Mouse (Mus musculus) embryonic facial prominence, embryonic 15.5 days (tissue): Measurements from ENCODE around the gene Nup214. TPM values are rescaled to one million over a fixed set of nuclear protein-coding genes. Genes with fewer than 3 reads are reported as not detected.
"Not testable (repeated sequence)": the region's sequence is repeated elsewhere in the genome, so short reads cannot be mapped to it uniquely, and the experiment has no call there.

Experiments used
- ATAC-seq: fragments of 200-750 bp; cut with Nextera tagmentation; 2 replicates; pipeline ENCODE4 v1.8.0; 2017; ENCODE audit warnings: low read depth, moderate TSS enrichment; ENCODE audit not compliant: insufficient number of reproducible peaks, low FRiP score, low TSS enrichment
- H3K27ac ChIP-seq: fragments of 300-500 bp; sonication (generic); replicated peaks from 2 replicates; pipeline ENCODE4 v1.5.1; 2015; ENCODE audit warnings: mild to moderate bottlenecking, inconsistent platforms
- H3K27me3 ChIP-seq: fragments of 300-500 bp; sonication (generic); 2 replicates; pipeline ENCODE4 v1.6.1; 2015; ENCODE audit warnings: inconsistent platforms
- H3K36me3 ChIP-seq: fragments of 300-500 bp; sonication (generic); 2 replicates; pipeline ENCODE4 v1.6.1; 2015; ENCODE audit warnings: mild to moderate bottlenecking, inconsistent platforms
- H3K4me1 ChIP-seq: fragments of 300-500 bp; sonication (generic); 2 replicates; pipeline ENCODE4 v1.6.1; 2015; ENCODE audit warnings: inconsistent platforms
- H3K4me2 ChIP-seq: fragments of 300-500 bp; sonication (generic); replicated peaks from 2 replicates; pipeline ENCODE4 v1.6.1; 2015; ENCODE audit warnings: mild to moderate bottlenecking, inconsistent platforms
- H3K4me3 ChIP-seq: fragments of 300-500 bp; sonication (generic); replicated peaks from 2 replicates; pipeline ENCODE4 v1.5.1; 2015; ENCODE audit warnings: mild to moderate bottlenecking, inconsistent platforms
- H3K9ac ChIP-seq: fragments of 300-500 bp; sonication (generic); 2 replicates; pipeline ENCODE4 v1.6.1; 2015; ENCODE audit warnings: inconsistent platforms
- H3K9me3 ChIP-seq: fragments of 300-500 bp; sonication (generic); replicated peaks from 2 replicates; pipeline ENCODE4 v1.6.1; 2016; ENCODE audit warnings: inconsistent platforms
- WGBS: fragments of 180-500 bp; shearing (Covaris S2); methylation state at CpG from one replicate; pipeline ENCODE4 v1.1.7; 2015; 5-methylcytosine and 5-hydroxymethylcytosine counted together
- polyA plus RNA-seq: library from polyadenylated mRNA; unstranded; fragments of >200 nt; fragmentation: Nextera tagmentation; extraction: Ambion mirVana; gene quantifications from 2 replicates; pipeline ENCODE4 v1.2.1, GENCODE M21; 2015

Nup214 gene
- polyA plus RNA-seq, 1 experiment from 2014 or later, result 86.8 TPM

DNA sequence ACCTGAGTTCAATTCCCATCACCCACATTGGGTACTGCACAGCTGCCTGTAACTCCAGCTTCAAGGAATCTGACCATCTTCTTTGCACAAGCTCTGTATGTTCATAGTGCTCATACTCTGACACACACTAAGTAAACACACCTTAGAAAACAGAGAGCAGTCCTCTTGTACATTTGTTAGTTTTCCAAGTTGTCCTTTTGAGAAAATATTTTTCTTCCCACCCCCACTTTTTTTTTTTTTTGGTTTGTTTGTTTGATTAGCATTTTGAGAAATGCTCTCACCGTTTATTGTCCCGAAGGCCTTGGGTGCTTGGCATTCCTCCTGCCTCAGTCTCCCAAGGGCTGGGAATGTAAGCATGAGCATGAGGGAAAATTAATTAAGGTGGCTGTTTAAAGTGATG is 34.1 kb downstream of the Nup214 start:
- Histone ChIP-seq H3K4me1 (no peaks in the 10 kb centered on the region), H3K9ac (no peak overlapping the region), H3K4me3 (no peak overlapping the region), H3K36me3 (peaks cover 82% of the 10 kb centered on the region), H3K27ac (no peak overlapping the region), H3K27me3 (no peaks in the 10 kb centered on the region), H3K9me3 (no peaks in the 10 kb centered on the region), H3K4me2 (no peak overlapping the region)
- 89% methylated on average over 2 of the region's 2 CpGs for WGBS
- no peak for ATAC-seq

GRCm38 (mm10) chr2:32008716-32009115 is 34.5 kb downstream of the Nup214 start:
- Histone ChIP-seq H3K27me3 (no peaks in the 10 kb centered on the region), H3K9me3 (no peaks in the 10 kb centered on the region), H3K4me1 (no peaks in the 10 kb centered on the region), H3K36me3 (peaks cover 78% of the 10 kb centered on the region), H3K9ac (no peak overlapping the region), H3K4me3 (no peak overlapping the region), H3K4me2 (no peak overlapping the region), H3K27ac (no peak overlapping the region)
- ATAC-seq, result no peak
- 89% methylated on average over 11 of the region's 11 CpGs for WGBS

GRCm38 (mm10) chr2:32019704-32020103 is 45.5 kb downstream of the Nup214 start:
- H3K27me3 ChIP-seq, result no peaks in the 10 kb centered on the region
- H3K9me3 ChIP-seq, result no peaks in the 10 kb centered on the region
- no peak overlapping the region for H3K27ac ChIP-seq
- no peak overlapping the region for H3K4me2 ChIP-seq
- WGBS, result 79% methylated on average over 4 of the region's 4 CpGs
- no peaks in the 10 kb centered on the region for H3K4me1 ChIP-seq
- no peak for ATAC-seq
- H3K36me3 ChIP-seq, result peaks cover 92% of the 10 kb centered on the region
- no peak overlapping the region for H3K9ac ChIP-seq
- H3K4me3 ChIP-seq, result no peak overlapping the region

- Histone ChIP-seq H3K36me3 (peaks cover 92% of the 10 kb centered on the region), H3K4me1 (no peaks in the 10 kb centered on the region), H3K9ac (no peak overlapping the region), H3K4me2 (no peak overlapping the region), H3K4me3 (no peak overlapping the region), H3K27ac (no peak overlapping the region), H3K27me3 (no peaks in the 10 kb centered on the region), H3K9me3 (no peaks in the 10 kb centered on the region)
- no peak for ATAC-seq
- WGBS, result 91% methylated on average over 5 of the region's 5 CpGs
Measured at GRCm38 (mm10) chr2:32020229-32020628, 46.0 kb downstream of the Nup214 start.

DNA sequence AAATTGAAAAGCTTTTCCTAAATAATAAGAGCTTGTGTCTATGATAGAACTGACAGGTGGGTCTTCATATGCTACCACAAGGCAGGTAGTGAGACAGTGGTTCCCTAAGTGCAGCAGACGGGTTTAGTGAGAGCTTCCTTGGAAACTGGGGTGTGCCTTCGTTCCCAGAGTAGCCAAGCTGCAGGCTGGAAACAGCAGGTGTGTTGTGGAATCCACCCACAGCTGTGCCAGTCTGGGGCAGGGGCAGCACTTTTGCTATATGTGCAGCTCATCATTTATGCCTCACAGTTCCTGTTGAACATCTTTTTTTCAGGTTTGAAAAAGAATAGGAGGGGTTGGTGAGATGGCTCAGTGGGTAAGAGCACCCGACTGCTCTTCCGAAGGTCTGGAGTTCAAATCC is 50.1 kb downstream of the Nup214 start:
- Histone ChIP-seq H3K9ac (no peak overlapping the region), H3K4me2 (no peak overlapping the region), H3K27ac (no peak overlapping the region), H3K4me3 (no peak overlapping the region), H3K4me1 (no peaks in the 10 kb centered on the region), H3K27me3 (no peaks in the 10 kb centered on the region), H3K9me3 (no peaks in the 10 kb centered on the region), H3K36me3 (peaks cover 88% of the 10 kb centered on the region)
- no peak for ATAC-seq
- WGBS, result 90% methylated on average over 4 of the region's 4 CpGs

DNA sequence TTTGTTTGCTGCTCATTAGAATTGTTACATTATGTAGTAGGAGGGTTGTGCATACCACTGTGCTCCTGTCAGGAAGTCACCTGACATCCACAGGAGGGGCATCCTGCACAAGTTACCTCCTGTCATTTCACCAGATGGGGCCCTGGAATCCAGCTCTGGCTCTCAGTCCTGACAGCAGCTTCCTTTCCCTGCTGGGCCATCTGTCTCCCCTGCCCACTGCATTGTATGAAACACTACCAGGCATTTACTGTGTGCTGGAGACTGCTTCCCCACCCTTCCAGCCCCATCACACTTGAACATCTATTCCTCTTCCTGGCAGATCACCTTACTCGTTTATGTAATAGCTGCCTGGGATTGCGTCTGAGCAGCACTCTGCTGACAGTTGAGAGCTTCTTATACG is 55.4 kb downstream of the Nup214 start:
- peaks cover 91% of the 10 kb centered on the region for H3K36me3 ChIP-seq
- WGBS, result 74% methylated on average over 3 of the region's 3 CpGs

GRCm38 (mm10) chr2:32033436-32033835 is 59.2 kb downstream of the Nup214 start:
- peaks cover 83% of the 10 kb centered on the region for H3K36me3 ChIP-seq

More for the DNA sequence above, 55.4 kb downstream of the Nup214 start:
- ATAC-seq, result no peak
- H3K4me1 ChIP-seq, result no peaks in the 10 kb centered on the region
- no peak overlapping the region for H3K9ac ChIP-seq
- H3K4me3 ChIP-seq, result no peak overlapping the region
- no peak overlapping the region for H3K4me2 ChIP-seq
- H3K27me3 ChIP-seq, result no peaks in the 10 kb centered on the region
- H3K9me3 ChIP-seq, result no peaks in the 10 kb centered on the region
- no peak overlapping the region for H3K27ac ChIP-seq

GRCm38 (mm10) chr2:32034206-32034605 is 60.0 kb downstream of the Nup214 start:
- 90% methylated on average over 6 of the region's 6 CpGs for WGBS
- ATAC-seq, result no peak
- Histone ChIP-seq H3K4me1 (no peaks in the 10 kb centered on the region), H3K4me3 (no peak overlapping the region), H3K27me3 (no peaks in the 10 kb centered on the region), H3K36me3 (peaks cover 84% of the 10 kb centered on the region), H3K9me3 (no peaks in the 10 kb centered on the region), H3K27ac (no peak overlapping the region), H3K9ac (no peak overlapping the region), H3K4me2 (no peak overlapping the region)

More at GRCm38 (mm10) chr2:32033436-32033835, 59.2 kb downstream of the Nup214 start:
- no peaks in the 10 kb centered on the region for H3K27me3 ChIP-seq
- no peak for ATAC-seq
- H3K4me2 ChIP-seq, result no peak overlapping the region
- H3K4me3 ChIP-seq, result no peak overlapping the region
- no peak overlapping the region for H3K27ac ChIP-seq
- H3K4me1 ChIP-seq, result no peaks in the 10 kb centered on the region
- H3K9ac ChIP-seq, result no peak overlapping the region
- no peaks in the 10 kb centered on the region for H3K9me3 ChIP-seq
- WGBS, result 84% methylated on average over 6 of the region's 6 CpGs

GRCm38 (mm10) chr2:32037279-32037858 is 63.1 kb downstream of the Nup214 start:
- Histone ChIP-seq H3K9ac (no peak overlapping the region), H3K4me3 (no peak overlapping the region), H3K36me3 (peaks cover 84% of the 10 kb centered on the region), H3K4me2 (no peak overlapping the region), H3K27me3 (no peaks in the 10 kb centered on the region), H3K9me3 (no peaks in the 10 kb centered on the region), H3K27ac (no peak overlapping the region), H3K4me1 (no peaks in the 10 kb centered on the region)
- WGBS, result 72% methylated on average over 6 of the region's 6 CpGs
- no peak for ATAC-seq

- H3K36me3 ChIP-seq, result peaks cover 82% of the 10 kb centered on the region
- WGBS, result 85% methylated on average over 8 of the region's 8 CpGs
- H3K4me2 ChIP-seq, result no peak overlapping the region
- H3K27ac ChIP-seq, result no peak overlapping the region
- no peaks in the 10 kb centered on the region for H3K4me1 ChIP-seq
- no peak for ATAC-seq
- no peak overlapping the region for H3K9ac ChIP-seq
- no peak overlapping the region for H3K4me3 ChIP-seq
- H3K9me3 ChIP-seq, result no peaks in the 10 kb centered on the region
- H3K27me3 ChIP-seq, result no peaks in the 10 kb centered on the region
Measured at GRCm38 (mm10) chr2:32038661-32039081, 64.4 kb downstream of the Nup214 start.

DNA sequence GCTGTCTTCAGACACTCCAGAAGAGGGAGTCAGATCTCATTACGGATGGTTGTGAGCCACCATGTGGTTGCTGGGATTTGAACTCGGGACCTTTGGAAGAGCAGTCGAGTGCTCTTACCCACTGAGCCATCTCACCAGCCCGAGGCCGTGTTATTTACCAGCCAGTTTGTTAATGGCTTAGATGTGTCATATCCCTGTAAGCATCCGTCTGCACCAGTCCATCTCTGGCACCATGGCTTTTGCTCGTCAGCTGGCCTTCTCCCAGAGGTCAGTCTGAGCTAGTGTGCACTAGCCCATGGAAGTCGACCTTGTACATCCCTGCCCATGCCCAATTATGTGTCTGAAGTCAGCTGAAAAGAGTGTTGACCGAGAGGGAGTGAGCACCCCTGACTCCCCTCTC is 66.4 kb downstream of the Nup214 start:
- H3K4me2 ChIP-seq, H3K27ac ChIP-seq, H3K27me3 ChIP-seq, ATAC-seq, H3K9ac ChIP-seq, H3K9me3 ChIP-seq, H3K4me3 ChIP-seq, H3K4me1 ChIP-seq: not testable (repeated sequence)
- H3K36me3 ChIP-seq, result peaks cover 82% of the 10 kb centered on the region
- WGBS, result 93% methylated on average over 9 of the region's 9 CpGs

- no peak overlapping the region for H3K4me3 ChIP-seq
- no peak overlapping the region for H3K4me2 ChIP-seq
- no peaks in the 10 kb centered on the region for H3K9me3 ChIP-seq
- H3K36me3 ChIP-seq, result peaks cover 84% of the 10 kb centered on the region
- H3K27ac ChIP-seq, result no peak overlapping the region
- WGBS, result 84% methylated on average over 2 of the region's 2 CpGs
- no peak for ATAC-seq
- no peaks in the 10 kb centered on the region for H3K27me3 ChIP-seq
- no peaks in the 10 kb centered on the region for H3K4me1 ChIP-seq
- H3K9ac ChIP-seq, result no peak overlapping the region
Measured at GRCm38 (mm10) chr2:32041087-32041486, 66.9 kb downstream of the Nup214 start.
